Mouse (Mus musculus) spleen, adult 2 months (tissue): Measurements from ENCODE around the gene Cdr2l. TPM values are rescaled to one million over a fixed set of nuclear protein-coding genes. Genes with fewer than 3 reads are reported as not detected.

Experiments
- DNase-seq, 2 experiments: peaks; one replicate each; pipeline versions ENCODE4 v3.0.0 to v3.0.0-alpha.2; 2012 to 2021; ENCODE audit warnings: low spot score in 2 of 2, low read depth in 1 of 2
- H3K27ac ChIP-seq: fragments of 200-500 bp; 2 replicates; pipeline ENCODE4 v1.5.1; 2012; ENCODE audit warnings: low read length, inconsistent platforms; ENCODE audit not compliant: insufficient read depth
- H3K27me3 ChIP-seq: fragments of 200-500 bp; 2 replicates; pipeline ENCODE4 v1.6.1; 2012; ENCODE audit warnings: mild to moderate bottlenecking, moderate library complexity, low read length, inconsistent platforms; ENCODE audit not compliant: control insufficient read depth, insufficient read depth
- H3K36me3 ChIP-seq: fragments of 200-500 bp; 2 replicates; pipeline ENCODE4 v1.6.1; 2012; ENCODE audit warnings: mild to moderate bottlenecking, low read length, inconsistent platforms; ENCODE audit not compliant: control insufficient read depth, insufficient read depth
- H3K4me1 ChIP-seq: fragments of 200-500 bp; 2 replicates; pipeline ENCODE4 v1.6.1; 2011; ENCODE audit warnings: inconsistent platforms; ENCODE audit not compliant: control insufficient read depth, insufficient read depth, insufficient read length
- H3K4me3 ChIP-seq: fragments of 200-500 bp; 2 replicates; pipeline ENCODE4 v1.5.1; 2011; ENCODE audit warnings: mild to moderate bottlenecking, inconsistent platforms; ENCODE audit not compliant: insufficient read depth, insufficient read length; ENCODE audit errors: extremely low read depth
- CTCF ChIP-seq: fragments of 200-500 bp; IDR thresholded peaks from 2 replicates; pipeline ENCODE4 v1.5.1; 2011; ENCODE audit warnings: mild to moderate bottlenecking, inconsistent platforms; ENCODE audit not compliant: insufficient read depth, insufficient read length, insufficient replicate concordance; ENCODE audit errors: extremely low read depth
- POLR2A ChIP-seq: fragments of 200-500 bp; IDR thresholded peaks from 2 replicates; pipeline ENCODE4 v1.6.1; 2011; ENCODE audit warnings: low read depth, low read length, inconsistent platforms
- WGBS: fragments of 180-500 bp; shearing (Covaris S2); methylation state at CpG from one replicate; pipeline ENCODE4 v1.1.7; 2018; 5-methylcytosine and 5-hydroxymethylcytosine counted together
- polyA plus RNA-seq: library from polyadenylated mRNA; depleted of rRNA; stranded (reverse); fragments of >200 nt; gene quantifications from 2 replicates; pipeline ENCODE4 v1.2.3, GENCODE M21; 2012

The Cdr2l gene
- polyA plus RNA-seq, 1 experiment = 7.0 TPM

DNA sequence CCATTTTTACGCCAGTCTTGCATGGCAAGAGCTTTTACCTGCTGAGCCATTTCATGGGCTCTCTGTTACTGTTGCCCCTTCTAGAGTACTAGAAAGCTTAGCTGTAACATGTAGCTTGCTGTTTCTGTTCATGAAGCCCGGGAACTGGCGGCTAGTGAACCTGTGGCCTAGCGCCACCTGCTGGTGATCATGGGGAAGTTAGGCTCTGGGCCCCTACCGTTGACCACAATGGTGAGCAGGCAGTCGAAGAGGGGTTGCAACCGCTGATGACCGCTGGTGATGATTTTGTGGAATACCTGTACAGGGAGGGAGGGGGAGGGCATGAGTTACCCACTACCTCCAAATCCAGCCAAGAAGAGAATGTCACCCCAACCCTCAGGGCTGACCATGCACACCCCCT lies 27.5 kb upstream of the Cdr2l start:
- 14% methylated on average over 8 of the region's 8 CpGs for WGBS
- Histone ChIP-seq H3K36me3 (no peaks in the 10 kb centered on the region), H3K4me1 (no peaks in the 10 kb centered on the region), H3K27me3 (no peaks in the 10 kb centered on the region), H3K27ac (no peak overlapping the region), H3K4me3 (no peak overlapping the region)
- peak; percentile 33 to 54 for DNase-seq
- TF ChIP-seq POLR2A (no peak), CTCF (peak; percentile 90; the same call in 1 of the 2 replicates)

DNA sequence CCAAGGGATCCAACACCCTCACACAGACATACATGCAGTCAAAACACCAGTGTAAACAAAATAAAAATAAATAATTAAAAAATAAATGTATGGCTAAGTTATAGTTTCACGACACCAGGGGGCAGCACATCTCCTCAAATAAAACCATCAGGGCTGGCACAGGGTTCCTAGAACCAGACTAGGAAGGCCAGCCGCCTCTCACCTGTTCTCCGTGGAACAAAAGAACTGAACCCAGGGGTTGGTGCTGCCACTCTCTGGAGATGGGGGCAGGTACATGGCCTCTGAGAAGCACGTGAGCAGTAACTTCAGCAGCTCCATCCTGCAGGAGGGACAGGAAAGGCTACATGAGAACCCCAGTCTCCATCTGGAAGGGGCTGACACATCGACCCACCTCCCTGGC lies 23.2 kb upstream of the Cdr2l start:
- no peaks in the 10 kb centered on the region for H3K4me1 ChIP-seq
- H3K36me3 ChIP-seq = no peaks in the 10 kb centered on the region
- DNase-seq = peak; percentile 53 to 57
- H3K4me3 ChIP-seq = no peak overlapping the region
- no peak overlapping the region for H3K27ac ChIP-seq
- TF ChIP-seq CTCF = no peak
- TF ChIP-seq POLR2A = no peak
- 16% methylated on average over 5 of the region's 5 CpGs for WGBS
- no peaks in the 10 kb centered on the region for H3K27me3 ChIP-seq

DNA sequence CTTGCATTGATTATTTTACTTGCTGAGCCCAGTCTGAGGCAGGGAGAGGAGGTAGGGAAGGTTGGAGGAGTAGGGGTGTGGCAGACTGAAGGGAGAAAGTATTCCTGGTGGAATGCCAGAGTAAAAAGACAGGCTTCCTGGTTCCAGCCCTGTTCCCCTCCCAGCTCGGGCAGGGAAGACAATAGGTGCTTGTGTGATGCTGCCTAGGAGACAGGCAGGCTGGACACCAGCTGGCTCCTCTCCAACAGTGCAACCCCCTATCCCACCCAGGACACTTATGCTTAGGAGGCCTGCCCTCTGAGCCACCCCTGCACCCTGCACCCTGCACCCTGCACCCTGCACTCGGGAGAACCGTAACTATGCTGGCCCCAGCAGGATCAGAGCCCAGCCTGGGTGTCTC lies 22.4 kb upstream of the Cdr2l start:
- DNase-seq = no peak
- Histone ChIP-seq H3K36me3 (no peaks in the 10 kb centered on the region), H3K27me3 (no peaks in the 10 kb centered on the region), H3K27ac (no peak overlapping the region), H3K4me3 (no peak overlapping the region), H3K4me1 (no peaks in the 10 kb centered on the region)
- no peak for TF ChIP-seq POLR2A
- no peak for TF ChIP-seq CTCF
- 68% methylated on average over 3 of the region's 3 CpGs for WGBS

DNA sequence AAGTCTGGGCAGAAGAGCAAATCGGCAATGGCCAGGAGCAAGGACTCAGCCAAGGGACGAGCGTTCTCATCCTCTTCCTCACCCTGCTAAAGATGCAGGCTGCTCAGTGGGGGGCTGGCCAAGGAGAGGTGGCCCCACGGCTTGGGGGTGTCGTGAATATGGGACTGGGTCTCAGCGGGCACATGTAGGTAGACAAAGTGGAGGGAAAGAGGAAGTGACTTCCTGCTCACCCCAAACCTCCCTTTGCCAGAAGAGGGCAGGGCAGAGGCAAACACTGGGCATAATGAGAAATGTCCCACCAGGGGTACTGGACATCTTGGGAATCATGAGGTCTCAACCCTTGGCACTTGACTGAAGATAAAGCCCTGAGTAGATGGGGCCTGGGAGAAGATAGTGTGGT lies 22.0 kb upstream of the Cdr2l start:
- no peaks in the 10 kb centered on the region for H3K4me1 ChIP-seq
- no peak overlapping the region for H3K4me3 ChIP-seq
- H3K27me3 ChIP-seq = no peaks in the 10 kb centered on the region
- DNase-seq = no peak
- TF ChIP-seq CTCF = 0 out of 2 replicates have a peak, but pooled peaks have one; percentile 10
- TF ChIP-seq POLR2A = no peak
- no peaks in the 10 kb centered on the region for H3K36me3 ChIP-seq
- WGBS = 47% methylated on average over 6 of the region's 6 CpGs
- no peak overlapping the region for H3K27ac ChIP-seq

DNA sequence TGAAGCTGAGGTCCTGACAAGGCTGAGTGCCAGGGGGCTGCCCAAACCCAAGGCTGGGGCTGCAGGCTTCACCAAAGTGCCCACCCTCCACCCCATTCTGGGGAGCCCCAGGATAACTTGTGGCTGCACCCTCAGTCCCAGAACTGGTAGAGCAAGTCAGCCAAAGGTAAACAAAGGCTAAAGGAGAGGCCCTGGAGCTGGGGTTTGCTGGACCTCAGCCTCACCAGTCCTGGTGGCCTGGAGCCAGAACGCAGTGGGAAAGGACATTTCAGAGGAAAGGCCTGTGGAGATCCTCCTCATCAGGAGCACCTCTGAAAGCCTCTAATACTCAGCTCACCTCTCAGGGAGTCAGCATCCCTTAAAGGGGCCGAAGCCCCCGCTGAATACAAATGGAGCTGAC lies 17.6 kb upstream of the Cdr2l start:
- H3K4me3 ChIP-seq = no peak overlapping the region
- H3K27me3 ChIP-seq = peaks cover 8% of the 10 kb centered on the region; the same call in 1 of the 2 replicates
- WGBS = 98% methylated on average over 3 of the region's 3 CpGs
- DNase-seq = no peak
- no peak overlapping the region for H3K27ac ChIP-seq
- H3K4me1 ChIP-seq = peaks cover 10% of the 10 kb centered on the region; the same call in 1 of the 2 replicates
- no peak for TF ChIP-seq CTCF
- TF ChIP-seq POLR2A = no peak
- H3K36me3 ChIP-seq = no peaks in the 10 kb centered on the region

DNA sequence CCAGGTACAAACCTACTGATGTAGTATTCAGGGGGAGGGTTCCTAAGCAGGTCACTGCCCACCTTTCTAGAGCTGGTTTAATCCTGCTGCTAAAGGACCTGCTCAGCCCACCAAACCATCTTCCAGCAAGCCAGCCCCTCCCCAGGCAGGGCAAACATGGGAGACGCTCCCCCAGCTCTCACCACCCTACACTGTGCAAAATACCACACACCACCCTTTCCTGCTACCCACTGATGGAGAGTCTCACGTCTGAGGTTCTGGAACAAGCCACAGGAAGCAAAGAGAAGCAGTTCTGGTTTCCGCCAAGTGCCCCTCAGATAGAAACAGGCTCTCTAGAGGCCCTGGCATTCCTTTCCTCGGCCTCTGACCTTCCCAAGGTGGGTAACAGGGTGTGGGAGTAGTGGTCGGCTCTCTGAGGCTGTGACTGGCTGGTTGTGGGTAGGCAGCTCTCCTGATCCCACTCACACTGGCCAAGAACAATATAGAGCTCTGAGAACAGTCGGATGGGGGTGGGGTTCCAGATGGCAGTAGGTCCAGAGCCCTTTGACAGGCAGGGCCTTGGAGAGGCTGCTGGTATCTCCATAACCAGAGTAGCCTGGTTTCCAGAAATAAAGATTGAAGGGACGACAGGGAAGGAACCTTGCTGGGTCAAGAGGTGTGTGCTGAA lies 15.5 kb upstream of the Cdr2l start:
- WGBS = 20% methylated on average over 7 of the region's 7 CpGs
- H3K4me1 ChIP-seq = peaks cover 10% of the 10 kb centered on the region; the same call in 1 of the 2 replicates
- peak overlapping the region; percentile 62; the same call in 1 of the 2 replicates for H3K4me3 ChIP-seq
- peaks cover 8% of the 10 kb centered on the region; the same call in 1 of the 2 replicates for H3K27me3 ChIP-seq
- DNase-seq = no peak
- H3K36me3 ChIP-seq = no peaks in the 10 kb centered on the region
- peak overlapping the region; percentile 12; the same call in 1 of the 2 replicates for H3K27ac ChIP-seq
- no peak for TF ChIP-seq POLR2A
- no peak for TF ChIP-seq CTCF

DNA sequence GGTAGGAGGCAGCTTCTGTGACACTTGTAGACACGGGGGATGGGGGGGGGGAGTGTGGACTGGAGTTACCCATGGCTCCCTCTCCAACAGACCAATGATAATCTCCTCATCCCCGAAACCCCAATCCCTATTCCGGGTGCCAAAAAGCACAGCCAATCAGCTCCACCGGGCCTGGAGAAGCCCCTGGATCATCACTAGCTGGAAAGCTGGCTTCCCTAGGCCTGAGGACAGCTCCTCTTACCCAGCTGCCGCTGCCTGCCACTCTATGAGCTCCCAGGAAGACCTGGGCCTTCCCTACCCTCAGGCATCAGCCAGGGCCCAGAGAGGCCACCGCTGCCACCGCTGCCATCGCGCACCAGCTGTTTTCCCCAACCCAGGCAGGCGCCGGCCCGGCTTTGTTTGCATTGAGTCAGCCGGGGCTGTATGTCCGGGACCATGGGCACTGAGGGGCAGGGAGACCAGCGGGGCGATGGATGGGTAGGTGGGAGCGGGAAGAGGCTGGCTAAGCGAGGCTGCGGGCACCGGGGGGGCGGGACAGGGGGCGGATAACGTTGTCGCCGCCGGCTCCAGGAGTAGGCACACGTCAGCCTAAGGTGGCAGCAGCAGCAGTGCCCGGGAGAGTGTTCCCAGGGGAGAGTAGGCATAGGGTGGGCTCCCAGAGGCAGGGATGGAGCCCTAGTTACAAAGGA lies 14.9 kb upstream of the Cdr2l start:
- Histone ChIP-seq H3K4me1 (peaks cover 10% of the 10 kb centered on the region; the same call in 1 of the 2 replicates), H3K27ac (no peak overlapping the region; the same call in 1 of the 2 replicates), H3K27me3 (peaks cover 8% of the 10 kb centered on the region; the same call in 1 of the 2 replicates), H3K36me3 (no peaks in the 10 kb centered on the region), H3K4me3 (peak overlapping the region; percentile 62; the same call in 1 of the 2 replicates)
- WGBS = 7% methylated on average over 28 of the region's 28 CpGs
- DNase-seq = no peak
- TF ChIP-seq POLR2A = no peak
- no peak for TF ChIP-seq CTCF
